Mouse (Mus musculus): ENCODE data around the gene 4930402H24Rik.

- TF ChIP-seq CTCF (conservative IDR thresholded peaks at IDR 0.05; ENCODE audit: low read length) (no peak), POU5F1 (IDR thresholded peaks at IDR 0.05; ENCODE audit: borderline replicate concordance, low read length) (no peak), NANOG (IDR thresholded peaks at IDR 0.05; ENCODE audit: borderline replicate concordance, low read length) (no peak)
These were observed 62.6 kb downstream of the 4930402H24Rik start for GRCm38 (mm10) chr2:130843623-130844022.
